Mouse (Mus musculus) thymus, adult 2 months (tissue): ENCODE measurements around the gene Slc30a6.

Experiments used
- CTCF ChIP-seq: fragments of 200-500 bp; IDR thresholded peaks from 2 replicates; pipeline ENCODE4 v1.5.1; 2012; ENCODE audit warnings: mild to moderate bottlenecking, control low read depth, low read length, moderate library complexity, borderline replicate concordance; ENCODE audit not compliant: control insufficient read depth, poor library complexity, insufficient read depth; ENCODE audit errors: extremely low read depth
- POLR2A ChIP-seq: fragments of 200-500 bp; IDR thresholded peaks from 2 replicates; pipeline ENCODE4 v1.6.1; 2012; ENCODE audit warnings: mild to moderate bottlenecking, low read length, control low read depth, moderate library complexity; ENCODE audit not compliant: control insufficient read depth, poor library complexity, insufficient read depth; ENCODE audit errors: extremely low read depth

DNA sequence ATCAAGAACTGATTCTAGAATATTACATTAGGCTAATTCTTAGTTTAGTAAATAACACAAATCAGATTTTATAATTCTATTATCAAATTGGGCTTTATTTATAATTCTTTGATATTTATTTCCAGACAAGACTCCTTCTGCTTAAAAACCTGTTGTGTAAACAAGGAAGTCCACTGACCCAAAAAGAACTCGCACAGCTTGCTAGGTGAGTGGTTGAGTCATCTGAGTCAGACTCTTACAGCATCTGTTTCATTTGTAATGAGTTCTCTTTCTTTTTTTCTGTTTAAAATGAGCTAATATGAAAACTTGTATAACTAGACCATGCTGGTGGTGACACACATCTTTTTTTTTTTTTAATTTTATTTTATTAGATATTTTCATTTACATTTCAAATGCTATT, 18.5 kb upstream of the Slc30a6 start:
- TF ChIP-seq CTCF, result no peak
- TF ChIP-seq POLR2A, result no peak
